Mouse (Mus musculus) limb, embryonic 14.5 days (tissue): ENCODE measurements around the gene Psme3. TPM values are rescaled to one million over a fixed set of nuclear protein-coding genes. Genes with fewer than 3 reads are reported as not detected.

Source experiments
- ATAC-seq: fragments of 200-750 bp; cut with Nextera tagmentation; 2 replicates; pipeline ENCODE4 v1.8.0; 2017; ENCODE audit warnings: low read depth, moderate number of reproducible peaks, moderate TSS enrichment; ENCODE audit not compliant: low FRiP score
- DNase-seq: peaks from one replicate; pipeline ENCODE4 v3.0.0-alpha.2; 2015; ENCODE audit warnings: low spot score
- H3K27ac ChIP-seq: fragments of 300-500 bp; sonication (generic); replicated peaks from 2 replicates; pipeline ENCODE4 v1.5.1; 2014; ENCODE audit warnings: low read depth, mild to moderate bottlenecking, low read length, moderate library complexity, mixed read lengths
- H3K27me3 ChIP-seq: fragments of 300-500 bp; sonication (generic); 2 replicates; pipeline ENCODE4 v1.6.1; 2014; ENCODE audit warnings: low read length, mixed read lengths; ENCODE audit not compliant: control insufficient read depth, insufficient read depth
- H3K36me3 ChIP-seq: fragments of 300-500 bp; sonication (generic); 2 replicates; pipeline ENCODE4 v1.6.1; 2014; ENCODE audit warnings: mild to moderate bottlenecking, low read length, moderate library complexity, mixed read lengths; ENCODE audit not compliant: control insufficient read depth, insufficient read depth
- H3K4me1 ChIP-seq: fragments of 300-500 bp; sonication (generic); 2 replicates; pipeline ENCODE4 v1.6.1; 2014; ENCODE audit warnings: antibody characterized with exemption, low read length, mixed read lengths; ENCODE audit not compliant: control insufficient read depth, insufficient read depth
- H3K4me2 ChIP-seq: fragments of 300-500 bp; sonication (generic); replicated peaks from 2 replicates; pipeline ENCODE4 v1.6.1; 2014; ENCODE audit warnings: low read depth, mild to moderate bottlenecking, low read length, moderate library complexity; ENCODE audit not compliant: severe bottlenecking
- H3K4me3 ChIP-seq: fragments of 300-500 bp; sonication (generic); replicated peaks from 2 replicates; pipeline ENCODE4 v1.5.1; 2014; ENCODE audit warnings: low read length
- H3K9ac ChIP-seq: fragments of 300-500 bp; sonication (generic); 2 replicates; pipeline ENCODE4 v1.6.1; 2014; ENCODE audit warnings: mild to moderate bottlenecking, low read depth, low read length, moderate library complexity; ENCODE audit not compliant: severe bottlenecking
- H3K9me3 ChIP-seq: fragments of 300-500 bp; sonication (generic); 2 replicates; pipeline ENCODE4 v1.6.1; 2016; ENCODE audit warnings: low read length; ENCODE audit not compliant: control insufficient read depth
- POLR2A ChIP-seq: fragments of 200-500 bp; IDR thresholded peaks from 2 replicates; pipeline ENCODE4 v1.8.0; 2012; ENCODE audit warnings: inconsistent platforms, mild to moderate bottlenecking, moderate library complexity, borderline replicate concordance; ENCODE audit not compliant: insufficient read depth, insufficient read length; ENCODE audit errors: extremely low read depth
- WGBS: fragments of 180-500 bp; shearing (Covaris S2); extraction: QIAGEN DNeasy Blood & Tissue Kit; methylation state at CpG from one replicate; pipeline ENCODE4 v1.1.7; 2014; 5-methylcytosine and 5-hydroxymethylcytosine counted together
- polyA plus RNA-seq, 2 experiments: library from polyadenylated mRNA; depleted of rRNA in 1 of 2; stranded (reverse) in 1 of 2; unstranded in 1 of 2; fragments of >200 nt; fragmentation: Nextera tagmentation in 1 of 2; extraction: Ambion mirVana in 1 of 2; gene quantifications; 2 replicates each; pipeline versions ENCODE4 v1.2.1 to v1.2.3; 2012 to 2014

The Psme3 gene
- polyA plus RNA-seq, 2 experiments = 105 to 128 TPM

- H3K36me3 ChIP-seq = 0 out of 2 replicates have a peak, but pooled peaks cover 10% of the 10 kb centered on the region
- no peak for DNase-seq
- H3K27ac ChIP-seq = no peak overlapping the region
- peak overlapping the region; percentile 60 for H3K4me2 ChIP-seq
- no peak for TF ChIP-seq POLR2A
- H3K4me1 ChIP-seq = peaks cover 18% of the 10 kb centered on the region
- H3K9ac ChIP-seq = peak overlapping the region; percentile 66
- 56% methylated on average over 12 of the region's 12 CpGs for WGBS
- peak overlapping the region; percentile 67 for H3K4me3 ChIP-seq
- no peaks in the 10 kb centered on the region for H3K27me3 ChIP-seq
- no peak for ATAC-seq
- H3K9me3 ChIP-seq = no peaks in the 10 kb centered on the region
These were observed 38.4 kb upstream of the Psme3 start for GRCm38 (mm10) chr11:101277381-101278222.

GRCm38 (mm10) chr11:101278223-101279192 lies 37.5 kb upstream of the Psme3 start, which contains the start of the genes Cntd1 and Coa3:
Gene Cntd1 (plus strand): TSS chr11:101279012.
Gene Coa3 (minus strand): TSS chr11:101279114.
- no peaks in the 10 kb centered on the region for H3K27me3 ChIP-seq
- H3K4me3 ChIP-seq = peak within 1 kb of the TSS; percentile 67
- H3K4me2 ChIP-seq = peak within 1 kb of the TSS; percentile 60
- no peaks in the 10 kb centered on the region for H3K9me3 ChIP-seq
- whole genome bisulfite sequencing = 8% methylated on average over 45 of the region's 45 CpGs
- no peak within 1 kb of the TSS for H3K27ac ChIP-seq
- peak; percentile 96 for DNase-seq
- peaks cover 18% of the 10 kb centered on the region for H3K4me1 ChIP-seq
- ATAC-seq = peak; percentile 97
- 0 out of 2 replicates have a peak, but pooled peaks cover 8% of the 10 kb centered on the region for H3K36me3 ChIP-seq
- TF ChIP-seq POLR2A = no peak; the same call in 1 of the 2 replicates
- peak within 1 kb of the TSS; percentile 66 for H3K9ac ChIP-seq

GRCm38 (mm10) chr11:101279193-101279569 lies 36.8 kb upstream of the Psme3 start:
- ATAC-seq = no peak
- no peak overlapping the region for H3K9ac ChIP-seq

GRCm38 (mm10) chr11:101280837-101281236 lies 35.2 kb upstream of the Psme3 start:
- H3K4me3 ChIP-seq = no peak overlapping the region

More at GRCm38 (mm10) chr11:101279193-101279569, 36.8 kb upstream of the Psme3 start:
- Histone ChIP-seq H3K4me3 (peak overlapping the region; percentile 67), H3K27ac (no peak overlapping the region), H3K4me1 (peaks cover 18% of the 10 kb centered on the region), H3K9me3 (no peaks in the 10 kb centered on the region), H3K36me3 (0 out of 2 replicates have a peak, but pooled peaks cover 5% of the 10 kb centered on the region), H3K27me3 (no peaks in the 10 kb centered on the region), H3K4me2 (peak overlapping the region; percentile 60)
- WGBS = 66% methylated on average over 14 of the region's 14 CpGs
- TF ChIP-seq POLR2A = no peak
- DNase-seq = no peak

GRCm38 (mm10) chr11:101282896-101283295 lies 33.1 kb upstream of the Psme3 start:
- Histone ChIP-seq H3K4me3 (no peak overlapping the region), H3K27ac (no peak overlapping the region), H3K36me3 (peaks cover 7% of the 10 kb centered on the region), H3K9me3 (no peaks in the 10 kb centered on the region), H3K4me1 (peaks cover 8% of the 10 kb centered on the region), H3K27me3 (no peaks in the 10 kb centered on the region), H3K4me2 (no peak overlapping the region), H3K9ac (no peak overlapping the region)
- ATAC-seq (no peak), DNase-seq (no peak)
- 32% methylated on average over 5 of the region's 5 CpGs for WGBS
- TF ChIP-seq POLR2A = no peak

More at GRCm38 (mm10) chr11:101280837-101281236, 35.2 kb upstream of the Psme3 start:
- Histone ChIP-seq H3K9me3 (no peaks in the 10 kb centered on the region), H3K9ac (no peak overlapping the region), H3K36me3 (0 out of 2 replicates have a peak, but pooled peaks cover 5% of the 10 kb centered on the region), H3K4me2 (no peak overlapping the region), H3K4me1 (peaks cover 18% of the 10 kb centered on the region), H3K27ac (no peak overlapping the region), H3K27me3 (no peaks in the 10 kb centered on the region)
- no peak for ATAC-seq
- WGBS = 44% methylated on average over 7 of the region's 7 CpGs
- no peak for DNase-seq
- TF ChIP-seq POLR2A = no peak
